Mouse (Mus musculus) urinary bladder, postnatal 14 days (tissue): ENCODE results near the gene Nemp1.

Experiments used
- DNase-seq: peaks from one replicate; pipeline ENCODE4 v3.0.0; 2021; ENCODE audit warnings: low spot score

Nemp1 gene

DNA sequence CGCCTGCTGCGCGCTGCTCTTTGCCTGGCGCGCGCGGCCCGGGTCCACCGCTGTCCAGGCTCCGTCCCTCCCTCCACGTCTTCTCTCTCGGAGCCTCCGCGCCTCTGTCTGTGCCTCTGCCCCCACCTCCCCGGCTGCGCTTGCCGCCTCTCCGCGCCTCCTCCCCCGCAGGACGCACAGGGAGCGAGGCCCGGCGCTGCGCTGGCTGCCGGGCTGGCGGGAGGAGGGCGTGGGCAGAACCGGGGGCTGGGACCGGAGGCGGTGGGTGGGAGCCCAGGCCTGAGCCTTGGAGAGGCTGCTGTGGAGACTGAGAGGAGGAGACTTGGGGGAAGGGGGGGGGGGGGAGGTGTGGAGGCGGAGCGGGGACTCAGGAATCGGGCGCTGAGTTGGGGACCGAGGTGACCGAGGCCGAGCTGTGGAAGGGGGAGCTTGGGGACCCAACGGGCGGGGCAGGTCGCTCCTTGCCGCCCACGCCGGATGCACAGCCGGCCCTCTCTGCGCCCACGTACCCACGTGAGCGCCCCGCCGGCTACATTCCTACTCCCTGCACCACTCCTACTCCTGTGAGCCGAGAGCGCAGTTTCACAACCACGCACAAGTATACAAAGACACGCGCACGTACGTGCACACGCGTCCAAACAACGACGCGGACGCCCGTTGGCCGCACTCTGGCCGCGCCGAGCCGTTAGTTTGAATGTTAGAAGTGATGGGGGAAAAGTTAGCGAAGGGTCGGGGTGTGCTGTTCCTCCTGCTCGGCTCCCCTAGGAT, at the start of gene Nemp1:
Gene Nemp1, plus strand, starts transcription at position 401 of the 768 bp plus-strand sequence.
- DNase-seq, result peak; percentile 91

DNA sequence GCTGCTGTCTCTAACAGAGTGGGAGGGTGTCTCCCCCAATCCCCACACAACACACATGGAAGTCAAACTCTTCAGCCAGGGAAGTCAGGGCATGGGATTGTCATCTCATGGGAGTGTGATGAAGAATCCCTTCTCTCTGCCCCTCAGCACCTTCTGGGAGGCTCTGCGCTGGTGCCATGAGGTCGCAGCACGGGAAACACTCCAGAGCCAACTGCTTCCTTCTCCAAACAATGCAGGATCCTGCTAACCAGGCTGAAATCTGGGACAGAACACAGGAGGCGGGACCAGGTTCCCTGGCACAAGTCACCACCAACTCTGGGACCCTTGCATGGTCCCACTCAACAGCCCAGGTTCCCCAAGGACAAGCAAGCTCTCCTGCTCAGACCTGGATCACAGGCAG, 49.4 kb upstream of the Nemp1 start:
- no peak for DNase-seq

DNA sequence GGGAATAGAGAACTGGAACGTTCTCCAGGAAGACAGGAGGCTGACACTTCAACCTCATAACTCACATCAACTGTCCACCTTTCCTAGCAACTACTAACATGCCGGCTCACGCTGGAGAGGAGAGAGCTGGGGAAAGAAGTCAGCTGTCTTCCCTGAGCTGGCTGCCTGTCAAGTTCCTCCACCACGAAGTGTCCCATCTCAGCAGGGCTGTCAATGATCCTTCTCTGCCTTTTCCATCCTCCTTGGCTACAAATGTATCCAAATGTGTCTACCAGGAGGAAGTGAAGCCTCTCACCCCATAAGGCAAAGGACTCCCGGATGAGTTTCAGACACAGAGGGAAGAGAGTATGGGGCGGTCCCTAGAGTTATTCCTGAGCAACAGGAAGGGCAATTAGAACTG, 48.5 kb upstream of the Nemp1 start:
- DNase-seq, result no peak

DNA sequence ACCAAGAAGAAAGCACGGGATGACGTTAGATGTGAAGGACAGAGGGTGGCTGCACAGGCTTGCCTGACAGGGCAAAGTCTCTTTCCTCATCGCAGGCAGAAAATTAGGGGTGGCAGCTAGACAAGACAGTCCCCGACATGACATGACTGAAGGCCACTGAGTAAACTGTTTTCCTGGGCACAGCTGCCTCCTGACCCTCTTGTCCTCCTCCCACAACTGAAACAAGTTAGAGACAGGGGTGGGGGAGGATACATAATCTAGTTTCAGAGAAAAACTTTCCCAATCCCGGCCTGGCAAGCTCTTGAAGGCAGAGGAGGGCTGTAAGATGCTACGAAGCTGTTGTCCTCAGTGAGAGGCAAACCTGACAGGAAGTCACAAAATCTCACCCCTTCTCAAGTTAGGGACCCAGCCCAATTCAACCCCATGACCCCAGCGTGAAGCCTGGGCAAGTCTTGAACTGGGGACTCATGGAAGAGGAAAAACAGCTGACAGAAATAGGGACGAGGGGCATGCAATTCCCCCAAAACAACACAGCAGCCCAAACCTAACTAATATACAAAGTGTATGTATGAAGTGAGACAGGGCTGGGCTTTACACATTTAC, 47.5 kb upstream of the Nemp1 start:
- DNase-seq, result no peak

DNA sequence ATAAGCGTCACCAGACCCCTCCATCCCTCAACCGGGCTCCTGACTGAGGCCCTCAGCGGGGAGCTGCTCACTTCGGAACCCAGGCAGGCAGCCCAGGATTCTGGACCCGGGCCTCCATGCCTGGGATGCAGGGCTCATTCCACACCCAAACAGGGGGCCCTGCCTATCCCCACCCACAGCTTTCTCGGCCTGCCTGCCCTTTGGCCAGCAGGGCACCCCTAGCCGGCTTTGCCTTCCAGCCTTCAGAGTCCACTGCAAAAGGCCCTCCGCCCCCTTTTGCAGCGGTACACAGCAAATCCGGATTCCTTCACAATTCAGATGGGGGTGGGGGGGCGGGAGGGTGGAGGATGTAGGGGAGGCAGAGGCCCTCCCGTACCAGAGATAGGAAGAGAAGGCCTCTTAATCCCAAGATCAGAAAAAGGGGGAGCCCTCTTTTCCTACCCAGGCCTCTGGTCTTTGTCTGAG, 46.7 kb upstream of the Nemp1 start:
- no peak for DNase-seq

DNA sequence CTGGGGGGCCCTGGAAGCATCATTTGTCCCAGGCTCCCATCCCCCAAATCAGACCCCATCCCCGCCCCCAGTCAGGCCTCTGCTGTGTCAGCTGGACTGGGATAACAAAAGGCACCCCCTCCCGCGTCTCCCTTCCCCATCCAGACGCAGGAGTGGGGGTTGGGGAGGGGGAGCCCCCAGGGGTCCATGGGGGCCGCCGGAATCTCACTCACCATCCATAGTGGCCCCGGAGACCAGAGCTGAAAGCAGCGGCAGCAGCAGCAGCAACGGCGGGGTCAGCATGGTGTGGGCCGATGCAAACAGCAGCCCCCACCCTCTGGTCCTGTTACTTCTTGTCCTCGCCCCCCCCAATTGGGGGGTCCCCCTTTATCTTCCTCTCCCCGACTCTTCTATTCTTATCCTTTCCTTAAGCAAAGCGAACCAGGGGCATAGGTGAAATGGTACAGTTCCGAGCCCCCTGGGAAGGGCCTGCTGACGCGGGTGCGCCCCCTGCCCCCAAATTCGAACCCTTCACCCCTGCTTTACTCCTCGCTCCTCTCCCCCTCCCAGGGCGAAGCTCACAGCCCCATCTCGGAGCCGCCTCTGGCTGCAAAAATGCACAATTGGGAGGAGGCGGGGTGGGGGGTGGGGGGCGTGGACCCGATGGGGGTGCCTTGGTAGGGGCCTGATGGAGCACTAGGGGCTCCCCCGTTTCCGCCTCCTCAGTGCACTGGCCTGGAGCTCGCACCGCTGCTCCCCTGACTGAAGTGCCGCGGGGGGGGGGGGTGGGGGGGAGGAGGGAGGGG, 46.1 kb upstream of the Nemp1 start, which contains the start of gene Lrp1:
Gene Lrp1, minus strand, starts transcription at position 743 of the 785 bp plus-strand sequence.
- DNase-seq, result peak; percentile 55

DNA sequence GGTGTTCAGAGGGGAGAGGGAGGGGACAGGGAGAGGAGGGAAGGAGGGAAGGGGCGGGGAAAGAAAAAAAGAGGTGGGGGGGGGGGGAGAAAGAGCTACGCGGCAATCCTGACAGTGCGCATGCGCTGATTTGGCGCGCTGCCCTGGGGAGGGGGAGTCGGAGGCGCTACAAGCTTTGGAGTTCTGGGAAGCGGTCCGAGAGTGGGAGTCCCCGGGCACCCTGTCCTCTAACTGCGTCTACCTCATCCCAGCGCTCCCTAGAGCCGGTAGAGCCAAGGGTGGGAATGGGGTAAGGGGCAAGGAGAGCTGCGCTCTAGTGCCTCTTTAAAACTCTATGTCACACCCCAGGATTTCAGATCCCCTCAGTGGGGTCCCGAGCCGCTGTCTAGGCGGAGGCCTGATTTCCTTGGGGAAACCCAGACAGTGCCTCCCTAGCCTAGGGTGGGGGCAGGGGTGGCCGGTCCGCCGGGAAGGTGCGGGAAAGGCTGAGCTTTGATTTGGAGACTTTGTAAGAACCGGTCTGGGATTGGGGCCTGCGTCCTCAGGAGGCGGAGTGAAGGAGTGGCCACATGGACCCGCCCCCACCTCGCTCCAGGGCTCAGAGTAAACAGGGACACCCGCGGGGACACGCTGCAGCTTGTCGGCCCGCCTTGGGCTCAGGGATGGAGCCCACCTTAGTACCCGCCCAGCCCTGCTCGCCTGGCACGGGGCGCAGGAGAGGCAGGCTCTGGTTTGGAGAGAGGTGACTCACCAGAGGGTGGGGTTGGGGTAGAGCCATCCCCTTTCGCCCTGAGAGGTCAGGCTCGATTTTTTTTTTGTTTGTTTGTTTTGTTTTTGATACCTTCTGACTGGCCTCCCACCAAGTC, 45.3 kb upstream of the Nemp1 start:
- DNase-seq, result peak; percentile 96

DNA sequence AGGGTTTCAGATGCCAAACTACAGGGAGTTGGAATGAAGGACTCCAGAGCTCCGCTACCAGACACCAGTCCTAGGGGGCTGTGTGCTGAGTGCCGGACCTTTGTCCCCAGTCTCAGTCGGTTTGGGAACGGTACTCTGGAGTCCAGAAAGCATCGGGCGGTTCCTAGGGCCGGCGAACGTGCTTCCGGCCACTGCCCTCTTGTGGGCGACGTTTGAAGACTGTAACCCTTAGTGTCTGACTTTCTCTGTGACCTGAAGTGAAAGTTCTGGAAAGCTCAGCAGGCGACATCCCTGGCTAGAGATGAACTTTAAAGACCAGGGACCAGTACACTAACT, 44.7 kb upstream of the Nemp1 start:
- peak; percentile 77 for DNase-seq

DNA sequence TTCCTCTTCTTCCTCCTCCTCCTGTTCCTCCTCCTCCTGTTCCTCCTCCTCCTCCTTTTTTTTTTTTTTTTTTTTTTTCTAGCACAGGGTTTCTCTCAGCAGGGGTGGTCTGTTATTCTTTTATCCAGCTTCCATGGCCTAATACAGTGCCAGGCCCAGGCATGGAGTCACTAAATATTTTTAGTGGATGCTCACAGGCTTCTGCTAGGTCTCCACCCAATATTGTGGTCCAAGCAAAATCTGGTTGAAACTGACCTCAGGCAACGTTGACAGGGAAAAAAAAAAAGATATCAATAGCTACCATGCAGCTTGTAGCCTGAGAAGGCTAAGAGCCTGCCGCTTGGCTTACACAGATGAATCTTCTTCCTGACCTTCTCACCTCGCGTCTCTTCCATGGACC, 44.0 kb upstream of the Nemp1 start:
- no peak for DNase-seq

DNA sequence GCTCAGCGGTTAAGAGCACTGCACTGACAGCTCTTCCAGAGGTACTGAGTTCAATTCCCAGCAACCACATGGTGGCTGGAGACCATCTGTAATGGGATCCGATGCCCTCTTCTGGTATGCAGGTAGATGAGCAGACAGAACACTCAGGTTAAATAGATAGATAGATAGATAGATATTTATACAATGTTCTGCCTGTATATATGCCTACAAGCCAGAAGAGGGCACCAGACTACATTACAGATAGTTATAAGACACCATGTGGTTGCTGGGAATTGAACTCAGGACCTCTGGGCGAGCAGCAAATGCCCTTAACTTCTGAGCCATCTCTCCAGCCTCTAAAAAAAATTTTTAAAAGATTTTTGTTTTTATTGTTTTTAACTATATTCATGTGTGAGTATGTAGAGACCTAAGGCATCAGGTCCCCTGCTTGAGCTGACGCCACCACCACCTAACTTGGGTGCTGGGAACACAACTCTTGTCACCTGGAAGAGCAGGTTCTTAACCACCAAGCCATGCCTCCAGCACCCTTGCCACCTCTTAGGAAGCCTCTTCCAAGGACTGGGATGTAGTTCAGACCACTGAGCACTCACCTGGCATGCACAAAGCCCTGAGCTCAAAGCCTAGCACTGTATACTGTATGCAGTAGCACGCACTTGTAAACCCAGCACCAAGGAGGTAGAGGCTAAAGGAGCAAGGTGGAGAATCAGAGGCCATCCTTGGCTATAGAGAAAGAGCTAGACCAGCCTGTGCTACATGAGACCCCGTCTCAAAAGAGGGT, 43.1 kb upstream of the Nemp1 start:
- DNase-seq, result no peak

DNA sequence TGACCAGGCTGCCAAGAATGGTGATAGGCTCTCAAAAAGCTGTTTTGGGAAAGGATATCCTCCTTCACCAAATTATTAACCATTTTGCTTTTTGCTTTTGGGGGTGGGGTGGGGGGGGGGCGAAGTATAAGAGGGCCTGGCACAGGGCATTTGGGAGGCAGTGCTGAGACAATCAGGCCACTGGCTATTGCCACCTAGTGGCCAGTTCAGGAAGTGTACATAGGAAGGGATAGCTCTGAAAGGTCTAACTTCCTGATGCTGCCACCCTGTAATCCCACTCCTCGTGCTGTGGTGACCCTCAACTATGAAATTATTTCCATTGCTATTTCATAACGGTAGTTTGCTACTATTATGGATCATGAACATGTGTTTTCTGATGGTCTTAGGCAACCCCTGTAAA, 40.3 kb upstream of the Nemp1 start:
- no peak for DNase-seq

DNA sequence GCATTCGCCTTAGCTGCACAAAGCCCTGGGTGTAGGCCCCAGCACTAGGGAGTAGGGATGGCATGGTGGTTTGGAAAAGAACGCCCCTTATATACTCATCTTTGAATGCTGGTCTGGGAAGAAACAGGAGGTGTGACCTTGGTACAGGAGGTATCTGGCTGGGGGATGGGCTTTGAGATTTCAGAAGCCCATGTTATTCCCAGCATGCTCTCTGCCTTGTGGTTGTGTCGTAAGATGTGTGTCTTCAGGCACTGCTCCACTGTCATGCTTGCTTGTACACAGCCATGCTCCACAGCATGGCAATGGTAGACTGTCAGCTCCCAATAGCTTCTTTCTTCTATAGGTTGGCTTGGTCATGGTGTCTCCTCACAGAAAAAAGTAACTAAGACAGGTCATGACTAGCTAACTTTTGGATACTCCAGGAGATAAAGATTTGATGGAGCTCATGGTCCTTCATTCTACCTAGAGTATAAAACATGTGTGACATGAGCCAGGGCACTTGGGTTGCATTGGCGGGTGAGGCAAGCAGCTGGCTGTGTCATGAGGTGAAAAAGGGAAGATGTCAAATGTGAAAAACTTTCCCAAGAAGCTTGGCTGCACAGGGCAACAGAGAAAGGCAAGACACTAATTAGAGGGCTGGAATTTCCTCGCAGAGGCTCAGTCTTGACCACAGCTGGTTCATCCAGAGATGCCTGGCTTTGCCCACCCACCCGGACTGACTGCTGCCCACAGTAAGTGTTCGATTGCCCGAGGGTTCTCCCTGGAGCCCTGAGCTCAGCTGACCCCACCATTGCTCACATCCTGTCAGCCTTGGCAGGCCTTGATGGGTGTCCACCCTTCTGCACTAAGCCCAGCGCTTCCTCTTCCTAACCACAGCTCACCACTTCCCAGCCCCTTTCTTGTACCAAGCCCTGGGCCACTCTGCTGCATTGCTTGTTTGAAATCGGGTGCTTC, 35.2 kb upstream of the Nemp1 start:
- DNase-seq, result no peak

DNA sequence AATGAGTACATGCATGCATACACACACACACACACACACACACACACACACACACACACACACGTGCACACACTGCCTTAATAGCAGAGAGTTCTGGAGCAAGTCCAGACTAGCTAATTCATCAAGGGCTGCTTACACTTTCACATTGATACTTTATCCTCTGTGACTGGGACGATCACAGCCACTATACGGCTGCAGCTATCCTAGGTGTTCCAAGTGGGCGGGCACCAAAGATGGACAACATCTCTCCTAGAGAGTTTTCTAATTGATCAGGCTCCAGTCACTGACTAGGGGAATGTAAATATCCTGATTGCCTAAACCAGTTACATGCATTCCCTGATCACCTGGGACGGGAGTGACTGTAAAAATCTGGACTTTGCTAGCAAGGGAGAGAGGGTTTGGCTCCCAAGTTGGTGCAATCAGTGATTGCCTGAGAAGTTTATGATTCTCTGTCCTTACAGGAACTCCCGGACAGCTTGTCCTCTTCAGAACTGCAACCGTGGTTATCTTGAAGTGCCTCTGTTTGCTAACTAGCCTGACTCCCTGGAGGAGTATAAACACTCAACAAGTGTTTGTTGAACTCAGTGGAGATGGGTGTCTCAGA, 33.9 kb upstream of the Nemp1 start:
- DNase-seq, result no peak

DNA sequence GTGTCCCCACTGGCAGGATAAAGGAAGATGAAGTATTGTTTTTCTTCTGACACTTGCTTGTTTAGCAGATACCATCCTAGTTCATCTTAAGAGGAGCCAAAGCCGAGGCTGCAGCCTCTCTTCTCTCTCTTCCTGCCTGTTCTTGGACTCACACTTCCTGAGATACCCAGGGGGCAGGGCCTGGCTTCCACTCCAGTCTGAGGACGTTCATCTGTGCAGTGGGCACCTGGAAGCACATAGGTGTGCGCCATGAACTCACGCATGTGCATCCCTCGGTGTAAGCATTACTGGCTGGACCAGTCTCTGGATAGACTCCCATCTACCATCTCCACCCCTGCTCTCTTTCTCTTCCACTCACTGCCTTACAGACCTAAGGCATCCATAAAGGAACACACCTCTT, 26.3 kb upstream of the Nemp1 start:
- DNase-seq, result no peak

DNA sequence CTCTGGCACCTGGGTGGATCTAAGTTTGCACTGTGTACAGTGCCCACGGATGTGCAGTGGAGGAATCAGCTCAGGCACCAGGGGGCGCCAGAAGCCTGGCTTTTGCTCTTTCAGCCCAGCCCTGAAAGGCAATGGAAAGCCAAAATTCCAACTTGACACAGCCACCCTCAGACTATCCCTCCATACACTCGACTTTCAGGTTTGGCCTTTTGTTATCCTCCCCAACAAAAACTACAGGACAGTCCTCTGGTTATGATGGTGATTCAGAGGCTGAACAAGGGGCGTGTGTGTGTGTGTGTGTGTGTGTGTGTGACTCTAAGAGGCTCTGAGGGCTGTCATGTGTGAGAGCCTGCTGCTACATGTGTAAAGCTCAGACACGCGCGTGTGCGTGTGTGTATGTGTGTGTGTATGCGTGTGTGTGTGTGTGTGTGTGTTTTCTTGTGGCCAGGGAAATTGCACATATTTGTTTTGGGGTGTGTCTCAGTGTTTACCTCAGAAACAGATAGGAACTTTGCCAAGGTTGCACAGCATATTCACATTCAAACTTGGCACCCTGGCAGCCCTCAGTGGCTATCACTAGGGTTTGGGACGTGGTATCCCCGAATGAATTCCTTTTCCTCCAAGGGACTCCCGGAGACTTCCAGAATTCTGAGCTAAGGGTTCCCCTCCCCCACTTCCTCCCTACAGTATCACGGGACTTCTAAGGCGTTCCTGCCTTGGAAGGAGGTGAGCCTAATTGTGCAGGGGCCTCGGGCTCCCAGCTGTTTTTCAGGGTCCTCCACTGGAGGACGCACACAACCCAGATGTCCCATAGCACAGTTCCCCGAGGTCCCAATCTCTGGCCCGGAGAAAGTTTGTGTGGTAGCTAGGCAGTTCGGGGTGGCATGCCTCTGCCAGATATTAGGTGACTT, 24.6 kb upstream of the Nemp1 start:
- peak; percentile 95 for DNase-seq

DNA sequence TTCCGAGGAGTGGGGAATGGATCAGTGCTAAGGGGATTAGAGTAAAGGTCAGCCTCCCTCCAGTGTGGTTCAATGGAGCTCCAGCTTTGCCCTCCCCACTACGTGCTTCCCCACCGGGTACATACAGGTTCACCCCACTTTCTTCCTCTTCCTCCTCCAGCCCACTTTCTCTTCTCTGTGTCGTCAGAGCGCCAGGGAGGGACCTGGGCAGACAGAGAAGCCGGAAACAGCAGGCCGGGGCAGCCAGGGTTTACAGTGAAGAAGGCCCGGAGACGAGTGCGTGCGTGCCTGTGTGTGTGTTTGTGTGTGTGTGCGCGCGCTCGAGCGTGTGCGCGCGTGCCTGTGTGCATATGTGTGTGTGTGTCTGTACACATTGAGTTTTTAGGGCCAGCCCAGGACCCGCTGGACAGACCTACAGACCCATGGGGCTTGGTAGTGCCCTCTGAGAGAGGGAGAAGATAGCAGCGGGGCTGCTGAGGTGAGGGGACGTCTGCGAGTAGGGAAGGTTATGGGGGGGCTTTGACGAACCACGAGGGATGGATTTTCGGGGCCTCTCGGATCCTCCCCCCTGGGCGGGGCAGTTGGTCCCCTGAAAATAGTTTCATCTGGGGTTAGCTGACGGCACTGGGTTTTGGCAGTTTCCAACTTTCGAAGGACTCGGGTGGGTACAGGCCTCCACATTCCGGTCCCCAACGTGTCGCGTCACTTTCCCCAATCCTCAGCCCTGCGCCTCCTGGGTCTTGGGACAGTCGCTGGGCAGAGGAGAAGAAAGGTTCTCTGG, 23.7 kb upstream of the Nemp1 start, which contains the start of gene Stat6:
Gene Stat6, plus strand, starts transcription at position 215 of the 781 bp plus-strand sequence.
- DNase-seq, result peak; percentile 88

DNA sequence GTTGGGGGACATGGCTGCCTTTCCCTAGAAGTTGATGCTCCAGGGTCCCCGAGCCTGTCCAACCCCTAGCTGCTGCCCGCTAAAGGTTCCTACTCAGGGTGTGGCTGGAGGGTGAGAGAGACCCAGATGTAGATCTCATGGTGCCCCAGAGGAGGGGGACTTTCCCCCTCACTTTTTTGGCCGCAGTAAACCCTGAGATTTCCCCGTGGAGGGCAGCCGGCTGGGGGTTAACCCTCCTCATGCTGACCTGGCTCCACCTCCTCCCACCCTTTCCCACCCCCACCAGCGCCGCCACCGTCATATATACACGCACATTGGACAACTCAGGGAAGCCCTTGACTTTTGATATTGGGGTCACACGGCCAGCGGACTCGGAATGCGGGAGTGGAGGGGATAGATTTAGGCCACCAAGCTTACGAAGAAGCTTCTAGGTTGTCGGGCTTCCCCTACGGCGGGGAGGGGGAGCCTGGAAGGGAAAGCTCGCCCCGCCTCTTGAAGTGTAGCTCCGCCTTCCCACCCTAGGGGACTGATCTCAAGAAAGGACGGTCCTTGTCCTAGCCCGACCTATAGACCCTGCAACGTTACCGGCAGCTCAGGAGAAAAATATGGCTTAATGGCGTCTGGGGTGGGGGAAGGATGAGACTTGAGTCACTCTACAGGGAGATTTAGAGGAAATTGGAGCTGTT, 23.0 kb upstream of the Nemp1 start:
- DNase-seq, result peak; percentile 85
